Mouse (Mus musculus): Measurements from ENCODE around the gene Ablim1.

Gene Ablim1

GRCm38 (mm10) chr19:57092958-57093697 lies 221.6 kb downstream of the Ablim1 start:
- DNase-seq = no peak

- DNase-seq = no peak
Observed at GRCm38 (mm10) chr19:57091278-57091677, 223.4 kb downstream of the Ablim1 start.

- no peak for DNase-seq
Observed at GRCm38 (mm10) chr19:57088804-57089369, 225.8 kb downstream of the Ablim1 start.

- no peak for DNase-seq
Observed at GRCm38 (mm10) chr19:57084520-57085166, 230.1 kb downstream of the Ablim1 start.

GRCm38 (mm10) chr19:57083887-57084286 lies 230.8 kb downstream of the Ablim1 start:
- DNase-seq = no peak

- no peak for DNase-seq
Observed at GRCm38 (mm10) chr19:57083183-57083555, 231.6 kb downstream of the Ablim1 start.

GRCm38 (mm10) chr19:57082454-57083182 lies 232.1 kb downstream of the Ablim1 start:
- DNase-seq = no peak

GRCm38 (mm10) chr19:57081536-57081935 lies 233.2 kb downstream of the Ablim1 start:
- DNase-seq = no peak

GRCm38 (mm10) chr19:57079606-57079981 lies 235.1 kb downstream of the Ablim1 start:
- DNase-seq = no peak

- DNase-seq = peak in 1 of 2 experiments; percentile 27
Observed at GRCm38 (mm10) chr19:57078867-57079605, 235.7 kb downstream of the Ablim1 start.

GRCm38 (mm10) chr19:57077826-57078699 lies 236.7 kb downstream of the Ablim1 start:
- DNase-seq = no peak

- DNase-seq = no peak
Observed at GRCm38 (mm10) chr19:57073450-57073849, 241.3 kb downstream of the Ablim1 start.

GRCm38 (mm10) chr19:57072756-57073155 lies 242.0 kb downstream of the Ablim1 start:
- DNase-seq = no peak

GRCm38 (mm10) chr19:57067108-57067613 lies 247.6 kb downstream of the Ablim1 start:
- no peak for DNase-seq

- peak; percentile 66 to 69 for DNase-seq
Observed at GRCm38 (mm10) chr19:57066313-57066712, 248.4 kb downstream of the Ablim1 start.

GRCm38 (mm10) chr19:57062746-57063145 lies 252.0 kb downstream of the Ablim1 start:
- DNase-seq = no peak

GRCm38 (mm10) chr19:57059018-57059580 lies 255.6 kb downstream of the Ablim1 start:
- DNase-seq = no peak

- no peak for DNase-seq
Observed at GRCm38 (mm10) chr19:57057568-57057967, 257.2 kb downstream of the Ablim1 start.

GRCm38 (mm10) chr19:57055215-57056120 lies 259.3 kb downstream of the Ablim1 start:
- no peak for DNase-seq

- DNase-seq = no peak
Observed at GRCm38 (mm10) chr19:57052959-57053358, 261.8 kb downstream of the Ablim1 start.
